Mouse (Mus musculus) gastrocnemius, postnatal 10 days (tissue): ENCODE measurements around the gene Accsl. TPM values are rescaled to one million over a fixed set of nuclear protein-coding genes. Genes with fewer than 3 reads are reported as not detected.

Experiments
- DNase-seq: peaks from one replicate; pipeline ENCODE4 v3.0.0; 2021; ENCODE audit warnings: mixed read lengths
- total RNA-seq, 2 experiments: library from RNA; stranded (reverse); gene quantifications; 2 replicates each; pipeline ENCODE4 v1.2.3; 2021

The Accsl gene
- total RNA-seq, 2 experiments from 2014 or later, result not detected

DNA sequence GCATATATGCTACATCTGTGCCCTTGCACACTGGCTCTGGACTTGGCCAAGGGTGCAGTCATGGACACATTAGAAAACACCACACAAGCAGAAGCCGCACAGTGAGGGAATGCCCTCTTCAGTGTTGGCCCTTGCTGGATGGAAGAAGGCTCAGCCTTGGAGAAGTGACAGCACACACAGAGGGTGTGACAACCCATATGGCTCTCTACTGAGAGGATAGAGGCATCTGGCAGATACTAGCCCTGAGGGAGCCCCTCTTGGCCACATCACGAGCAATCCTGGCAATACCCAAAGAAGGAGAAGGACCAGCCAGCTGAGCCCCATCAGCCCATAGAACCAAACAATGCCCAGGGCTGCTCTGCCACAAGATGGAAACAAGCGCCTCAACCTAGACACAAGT lies 5.6 kb upstream of the Accsl start:
- DNase-seq, result no peak

DNA sequence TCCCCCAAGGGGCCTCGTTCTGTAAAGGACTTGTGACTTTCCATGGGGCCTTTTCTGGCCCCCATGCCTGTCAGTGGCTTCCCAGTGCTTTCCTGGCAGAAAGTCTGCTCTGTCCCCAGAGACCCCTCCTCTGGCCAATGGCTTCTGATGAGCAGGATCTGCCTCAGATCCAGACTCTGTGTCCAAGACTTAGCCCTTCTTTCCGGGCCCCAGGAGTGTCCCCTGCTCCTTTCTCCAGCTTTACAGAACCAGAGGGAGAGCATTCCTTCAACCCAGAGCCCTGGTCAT lies 5.2 kb upstream of the Accsl start:
- DNase-seq, result no peak

DNA sequence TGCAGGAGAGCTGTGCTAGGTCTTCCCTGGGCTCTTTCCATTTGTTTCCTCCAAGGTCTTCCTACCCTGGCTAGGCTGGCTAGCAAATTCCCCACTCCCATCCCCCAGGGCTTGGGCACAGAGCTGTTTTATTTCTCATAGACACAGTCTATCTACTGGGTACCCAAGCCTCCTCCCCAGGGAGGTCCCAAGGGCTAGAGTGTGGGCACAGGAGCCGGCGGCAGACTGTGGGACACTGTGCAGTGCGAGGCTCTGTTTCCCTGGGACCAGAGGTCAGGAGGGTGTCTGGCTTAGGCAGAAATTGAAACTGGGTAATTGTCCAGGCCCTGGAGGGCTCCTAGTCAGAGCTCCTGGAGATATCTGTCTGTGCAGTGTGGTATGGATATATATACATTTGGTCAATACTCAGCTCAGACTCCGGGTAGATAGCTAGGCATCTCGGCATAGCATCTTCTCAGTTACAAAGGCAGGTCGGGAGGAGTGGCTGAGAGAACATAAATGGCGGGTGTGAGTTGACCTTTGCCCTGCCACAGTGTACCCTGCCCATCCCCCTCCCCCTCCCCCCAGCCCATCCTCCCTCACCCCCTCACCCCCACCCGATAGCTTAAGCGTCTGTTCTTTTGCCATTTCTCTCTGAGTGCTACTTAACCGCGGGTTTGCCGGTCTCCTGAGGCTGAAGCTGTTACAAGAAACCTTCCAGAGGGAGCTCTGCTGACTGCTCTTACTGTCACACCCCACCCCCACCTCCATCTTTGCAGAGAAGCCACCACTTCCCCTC lies 4.7 kb upstream of the Accsl start:
- DNase-seq, result no peak

DNA sequence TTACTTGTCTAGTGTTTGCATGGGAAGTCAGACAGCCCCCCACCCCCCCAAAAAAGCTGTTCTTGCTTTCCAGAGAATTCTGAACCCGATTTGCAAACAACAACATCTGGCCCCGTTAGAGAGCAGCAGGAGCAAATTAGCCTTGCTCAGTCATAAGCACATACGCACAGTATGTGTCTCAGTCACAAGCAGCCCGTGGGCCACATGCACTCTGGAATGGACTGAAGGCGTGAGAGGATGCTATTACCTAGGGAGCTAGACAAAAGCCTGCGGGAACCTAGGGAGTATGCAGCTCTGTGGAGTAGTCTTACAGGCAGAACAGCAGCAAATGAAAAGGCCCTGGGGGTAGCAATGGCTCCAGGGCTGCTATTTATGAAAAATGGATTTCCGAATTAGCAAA lies 3.3 kb upstream of the Accsl start:
- no peak for DNase-seq

DNA sequence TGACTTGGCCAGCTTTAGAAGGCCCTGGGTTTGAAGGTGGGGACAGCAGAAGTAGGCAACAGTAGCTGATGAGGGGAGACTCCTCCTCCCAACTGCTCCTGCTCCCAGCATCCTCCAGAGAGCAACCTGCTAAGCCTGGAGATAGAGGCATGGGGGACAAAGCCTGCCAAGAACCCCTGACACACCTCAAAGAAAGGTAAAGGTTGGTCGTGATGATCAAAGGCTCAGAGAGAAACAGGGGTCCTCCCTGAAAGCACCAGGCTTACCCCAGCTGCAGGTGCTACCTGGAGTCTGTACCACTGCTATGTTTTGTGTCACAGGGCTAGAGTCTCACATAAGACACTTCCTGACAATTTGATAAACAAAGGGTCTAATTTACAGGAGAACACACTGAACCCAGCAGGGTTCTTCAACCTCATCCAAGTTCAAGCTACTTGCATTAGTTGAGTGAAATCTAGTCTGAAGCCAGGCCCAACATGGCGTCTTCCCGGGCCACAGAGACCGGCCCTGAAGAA lies 2.5 kb upstream of the Accsl start:
- DNase-seq, result no peak

DNA sequence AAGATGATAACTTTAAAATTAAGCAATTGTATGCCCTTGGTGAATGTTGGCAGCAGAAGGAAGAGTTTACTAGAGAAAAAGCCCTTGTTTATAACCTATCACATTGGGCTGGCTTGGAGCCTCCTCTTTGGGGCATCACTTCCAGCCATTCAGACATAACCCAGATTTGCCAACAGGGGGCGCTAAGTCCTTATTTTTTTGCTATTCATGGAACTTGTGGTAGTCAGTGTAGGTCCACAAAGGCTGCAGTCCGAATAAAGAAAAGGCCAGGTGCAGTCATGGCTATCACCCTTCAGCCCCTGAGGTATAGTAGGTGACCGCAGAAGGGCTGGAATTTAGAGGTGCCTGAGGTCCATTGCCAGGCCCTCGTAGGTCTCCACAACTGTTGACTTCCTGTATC lies 1.9 kb upstream of the Accsl start:
- DNase-seq, result peak; percentile 70

DNA sequence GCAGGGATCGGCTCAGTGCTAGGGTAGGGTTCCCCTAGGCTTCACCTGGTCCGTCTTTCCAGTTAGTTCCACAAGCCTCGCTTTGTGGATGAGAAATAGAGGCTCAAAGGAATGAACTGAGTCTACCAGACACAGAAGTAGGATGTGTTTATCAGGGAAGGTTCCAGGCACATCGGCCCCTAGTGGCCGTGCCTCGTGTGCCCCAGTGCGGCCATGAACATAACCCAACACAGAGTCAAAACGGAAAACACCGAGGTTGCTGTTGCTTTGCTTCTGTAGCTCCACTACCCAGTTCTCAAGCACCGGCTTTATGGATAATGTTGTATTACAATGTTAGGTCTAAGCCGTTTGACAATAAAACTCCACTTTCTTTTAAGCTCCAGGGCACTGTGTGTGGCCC lies 391 bp downstream of the Accsl start:
- DNase-seq, result no peak

DNA sequence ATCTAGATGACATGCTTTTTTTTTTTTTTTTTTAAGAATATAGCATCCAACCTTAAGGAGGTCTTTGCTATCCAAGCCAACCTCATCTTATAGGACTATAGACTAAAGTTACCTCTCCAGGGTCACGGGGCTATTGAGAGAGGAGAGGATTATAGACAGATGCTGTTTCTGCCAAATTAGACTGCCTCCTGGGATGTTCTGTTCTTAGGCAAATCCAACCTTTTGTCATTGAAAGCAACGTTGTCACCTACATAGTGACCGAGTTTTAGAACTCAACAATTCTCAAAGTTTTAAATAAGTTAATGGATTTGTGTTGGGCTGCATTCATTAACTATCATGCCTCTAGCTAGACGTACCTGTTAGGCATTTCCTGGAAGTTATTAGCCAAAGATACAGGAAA lies 5.7 kb downstream of the Accsl start:
- DNase-seq, result no peak

DNA sequence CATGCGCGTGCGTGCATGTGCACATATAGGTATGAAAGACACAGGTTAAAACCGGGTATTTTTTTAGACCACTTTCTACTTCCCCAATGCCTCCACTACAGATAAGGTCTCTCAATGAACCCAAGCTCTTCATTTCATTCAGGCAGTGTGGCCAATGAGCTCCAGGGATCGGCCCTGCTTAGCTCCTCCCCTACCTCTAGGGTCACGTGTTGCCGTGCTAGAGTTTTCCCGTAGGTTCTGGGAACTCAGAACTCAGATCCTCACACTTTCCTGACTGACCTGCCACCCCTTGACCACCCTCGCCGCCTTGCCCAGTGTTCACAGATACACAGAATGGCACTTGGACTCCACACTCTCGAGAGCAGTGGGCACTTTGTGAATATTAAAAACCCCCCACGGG lies 10.1 kb downstream of the Accsl start:
- DNase-seq, result no peak

DNA sequence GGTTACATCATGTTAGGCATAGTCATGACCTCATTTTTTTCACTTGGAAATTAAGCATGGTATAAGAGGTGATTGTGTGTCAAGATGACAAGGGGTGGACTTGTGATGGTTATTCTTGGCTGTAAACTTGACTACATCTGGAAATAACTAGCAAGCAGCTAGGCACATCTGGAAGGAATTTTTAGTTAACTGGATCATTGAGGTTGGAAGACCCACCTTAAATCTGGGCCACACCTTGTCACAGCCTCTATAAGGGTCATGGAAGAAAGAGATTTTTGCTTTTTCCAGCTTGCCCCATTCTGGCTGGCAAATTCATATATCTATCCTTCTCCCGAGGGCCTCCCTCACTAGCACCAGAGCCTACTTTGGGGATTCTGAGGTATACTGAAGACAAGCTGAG lies 17.7 kb downstream of the Accsl start:
- DNase-seq, result no peak

DNA sequence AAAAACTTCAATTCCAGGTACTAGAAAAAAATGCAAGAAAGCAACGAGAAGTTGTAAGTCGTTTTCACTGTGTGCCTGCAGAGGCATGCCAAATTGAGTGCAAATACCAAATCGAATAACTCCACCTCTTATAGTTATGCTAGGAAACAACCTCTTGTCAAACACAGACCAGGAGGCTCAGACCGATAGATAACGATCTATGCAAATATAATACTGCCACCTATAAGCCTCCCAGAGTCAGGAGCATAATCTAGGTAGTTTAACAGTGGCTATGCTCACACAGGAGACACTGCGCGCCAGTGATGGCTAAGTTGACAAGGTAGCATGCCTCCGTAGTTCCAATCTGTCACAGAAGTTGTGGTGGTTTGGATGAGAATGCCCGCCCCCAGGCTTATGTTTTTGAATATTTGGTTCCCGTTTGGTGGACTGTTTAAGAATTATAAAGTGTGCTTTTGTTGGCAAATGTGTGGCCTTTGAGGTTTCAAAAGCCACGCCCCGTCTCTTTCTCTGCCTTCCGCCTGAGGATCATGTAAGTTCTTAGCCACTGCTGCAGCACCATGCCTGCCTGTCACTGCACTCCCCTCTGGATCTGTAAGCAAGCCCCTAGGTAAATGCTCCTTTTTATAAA lies 18.5 kb downstream of the Accsl start:
- no peak for DNase-seq

DNA sequence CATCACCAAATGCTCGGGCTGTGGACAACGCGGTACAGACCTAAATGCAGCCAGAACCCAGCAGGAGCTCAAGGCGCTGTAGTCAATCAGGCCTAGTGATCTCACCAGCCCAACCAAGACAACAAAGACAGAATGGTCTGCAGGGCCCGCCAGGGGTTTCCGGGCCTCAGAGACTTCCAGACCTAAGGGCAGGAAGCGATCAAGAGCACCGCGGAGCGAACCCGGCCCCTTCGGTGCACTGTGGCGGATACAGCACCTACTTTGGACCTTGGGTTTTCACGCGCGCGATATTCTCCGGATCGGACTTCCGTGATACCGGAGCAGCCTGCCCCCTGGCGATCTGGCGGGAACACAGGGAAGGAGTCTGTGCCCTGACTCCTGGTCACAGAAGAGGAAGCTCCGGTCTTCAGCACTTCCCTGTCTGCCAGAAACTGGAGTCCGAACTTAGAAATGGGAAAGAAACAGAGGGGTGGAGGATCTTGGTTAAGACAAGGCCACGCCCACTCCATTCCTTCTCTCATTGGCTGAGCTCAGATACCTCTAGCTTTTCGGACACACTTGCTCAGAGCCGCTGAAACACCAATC lies 19.4 kb downstream of the Accsl start, which contains the start of gene Accs:
TSS of gene Accs (minus strand) at position 439 of the 585 bp plus-strand sequence.
- DNase-seq, result peak; percentile 73

DNA sequence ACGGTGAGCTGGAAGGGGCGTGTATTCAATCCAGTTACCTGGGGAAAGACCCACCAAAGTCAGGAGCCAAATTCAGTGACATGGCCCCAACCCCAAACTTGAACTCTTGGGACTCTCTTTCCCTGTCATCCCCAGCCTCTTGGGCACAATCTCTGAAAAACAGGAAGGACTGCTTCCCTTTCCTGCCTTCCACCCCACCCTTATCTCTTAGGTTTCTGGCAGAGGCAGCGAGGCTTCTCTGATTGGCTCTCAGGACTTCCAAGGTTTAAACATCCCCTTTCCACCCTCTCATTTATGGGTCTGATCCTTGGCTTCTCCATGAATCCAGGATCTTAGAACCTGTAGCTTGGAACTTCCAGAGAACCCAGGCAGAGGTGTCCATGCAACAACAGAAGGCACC lies 27.6 kb downstream of the Accsl start:
- DNase-seq, result no peak

DNA sequence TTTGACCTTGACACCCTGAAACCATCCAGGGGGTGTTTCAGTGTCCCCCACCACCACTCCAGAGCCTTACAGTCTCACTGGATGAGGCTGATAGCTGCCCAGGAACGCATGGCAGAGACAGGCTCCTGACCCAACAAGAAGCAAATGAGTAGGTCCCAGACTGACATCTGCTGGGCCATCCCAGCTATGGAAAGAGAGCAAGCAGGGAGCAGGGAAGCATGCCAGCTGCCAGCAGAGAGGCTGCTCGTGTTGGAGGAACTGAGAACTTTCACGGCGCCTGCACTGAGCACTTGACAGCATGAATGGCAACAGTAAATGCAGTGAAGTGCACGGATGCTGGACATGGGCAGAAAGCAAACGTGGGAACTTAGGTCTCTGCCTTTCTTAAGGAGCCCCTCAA lies 28.8 kb downstream of the Accsl start:
- DNase-seq, result no peak

DNA sequence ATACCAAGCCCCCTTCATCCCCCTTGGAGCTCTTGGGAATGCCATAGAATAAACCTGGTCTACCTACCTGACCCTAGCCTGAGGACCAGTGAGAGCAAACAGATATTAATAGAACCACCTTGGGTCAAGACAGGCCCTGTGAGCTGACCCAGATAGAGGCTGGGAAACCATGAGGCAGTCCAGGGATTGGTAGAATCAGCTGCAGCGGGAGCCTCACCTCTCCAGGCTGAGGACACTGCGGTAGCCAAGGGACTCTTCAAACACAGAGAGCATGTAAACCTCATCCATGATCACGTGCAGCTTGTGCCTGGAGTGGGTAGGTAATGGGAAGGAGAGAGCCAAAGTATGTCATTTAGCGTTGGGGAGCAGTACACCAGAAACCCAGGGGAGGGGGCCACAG lies 30.0 kb downstream of the Accsl start:
- no peak for DNase-seq

DNA sequence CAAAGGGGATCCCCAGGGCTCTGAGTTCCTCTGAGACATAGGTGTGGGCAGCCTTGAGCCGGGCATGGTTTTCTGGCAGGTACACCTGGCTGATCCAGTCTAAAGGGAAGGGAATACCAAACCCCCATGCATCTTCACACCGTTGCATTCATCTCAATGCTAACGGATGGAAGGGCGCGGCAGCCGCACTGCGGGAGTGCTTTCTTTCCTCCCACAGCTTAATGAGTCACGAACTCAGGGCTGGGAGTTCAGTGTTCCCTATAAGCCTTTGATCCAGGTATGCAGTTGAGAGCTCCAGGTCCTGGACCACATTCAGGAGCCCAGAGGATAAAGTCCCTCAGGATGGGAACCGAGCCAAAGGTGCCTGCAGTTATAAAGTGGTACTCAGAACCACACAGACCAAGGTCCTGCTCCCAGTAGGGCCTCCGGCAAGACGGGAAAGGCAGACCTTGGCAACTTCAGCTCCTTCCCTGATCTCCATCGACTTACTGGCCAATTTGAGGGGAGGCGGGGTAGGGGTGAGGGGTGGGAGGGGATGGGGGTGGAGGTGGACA lies 32.6 kb downstream of the Accsl start:
- no peak for DNase-seq

DNA sequence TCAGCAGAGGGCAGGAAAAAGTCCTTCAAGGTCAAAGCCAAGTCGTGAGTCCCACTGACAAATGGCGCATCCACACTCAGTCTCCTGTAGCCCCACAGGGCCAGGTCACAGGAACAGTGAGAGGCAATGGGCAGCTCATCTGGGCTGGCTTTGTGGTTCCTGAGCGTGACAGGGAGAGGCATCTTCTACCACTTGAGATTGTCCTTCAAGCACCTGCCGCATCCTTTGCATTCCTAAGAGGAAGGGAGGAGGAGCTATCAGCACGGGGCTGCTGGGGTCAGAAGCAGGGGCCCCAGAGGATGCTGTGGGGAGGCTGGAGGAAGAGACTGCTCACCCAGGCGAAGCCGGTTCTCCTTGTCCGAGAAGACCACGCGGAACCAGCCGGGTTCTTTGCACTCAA lies 33.4 kb downstream of the Accsl start:
- no peak for DNase-seq

DNA sequence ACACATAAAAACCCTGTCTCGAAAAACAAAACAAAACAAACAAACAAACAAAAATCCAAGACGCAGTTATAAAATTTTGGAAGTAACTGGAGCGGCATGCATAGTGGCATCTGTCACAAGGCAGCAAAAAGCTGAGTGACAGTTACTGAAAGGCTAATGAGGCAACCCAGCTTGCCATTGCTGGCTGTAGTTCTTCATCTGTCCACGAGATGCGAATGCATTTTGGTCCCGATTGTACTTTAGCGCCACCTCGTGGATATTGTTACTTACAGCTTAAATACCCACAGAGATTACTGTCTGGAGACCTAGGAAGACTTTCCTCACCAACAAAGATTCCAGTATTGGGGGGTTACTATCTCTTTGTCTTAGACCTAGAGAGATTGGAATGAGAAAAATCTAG lies 45.4 kb downstream of the Accsl start:
- DNase-seq, result peak; percentile 59

DNA sequence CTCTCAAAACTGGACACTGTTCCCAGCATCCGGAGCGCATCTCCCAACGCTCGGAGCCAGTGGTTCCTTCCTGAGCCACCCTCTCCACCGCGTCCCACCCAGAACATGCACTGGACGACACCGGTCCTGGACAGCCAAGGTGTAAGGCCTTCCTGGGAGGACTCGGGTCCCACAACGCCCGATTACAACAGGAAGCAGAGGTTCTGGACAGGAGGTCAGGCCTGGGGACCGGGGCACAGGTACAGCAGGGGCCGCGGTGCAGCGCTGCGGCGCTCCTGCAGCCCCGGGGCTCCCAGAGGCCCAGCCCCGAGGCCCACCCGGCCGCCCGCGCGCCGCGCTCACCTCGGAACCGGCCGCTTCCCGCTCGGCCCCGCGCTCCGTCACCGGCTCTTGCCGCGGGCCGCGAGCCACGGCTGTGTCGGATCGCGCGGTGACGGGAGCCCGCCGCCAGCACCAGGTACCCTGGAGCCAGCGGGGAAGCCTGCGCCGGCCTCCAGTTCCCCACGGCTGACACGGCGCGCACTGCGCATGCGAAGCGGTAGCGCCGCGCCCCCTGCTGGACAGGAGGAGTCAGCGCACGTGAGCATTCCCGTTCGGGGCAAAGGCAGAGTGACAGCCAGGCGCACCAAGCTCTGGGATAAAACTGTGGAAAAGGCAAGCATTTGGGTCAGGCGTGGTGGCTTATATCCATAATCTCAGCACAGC lies 46.8 kb downstream of the Accsl start, which contains the start of gene Ext2:
TSS of gene Ext2 (minus strand) at position 524 of the 705 bp plus-strand sequence.
- DNase-seq, result peak; percentile 93

DNA sequence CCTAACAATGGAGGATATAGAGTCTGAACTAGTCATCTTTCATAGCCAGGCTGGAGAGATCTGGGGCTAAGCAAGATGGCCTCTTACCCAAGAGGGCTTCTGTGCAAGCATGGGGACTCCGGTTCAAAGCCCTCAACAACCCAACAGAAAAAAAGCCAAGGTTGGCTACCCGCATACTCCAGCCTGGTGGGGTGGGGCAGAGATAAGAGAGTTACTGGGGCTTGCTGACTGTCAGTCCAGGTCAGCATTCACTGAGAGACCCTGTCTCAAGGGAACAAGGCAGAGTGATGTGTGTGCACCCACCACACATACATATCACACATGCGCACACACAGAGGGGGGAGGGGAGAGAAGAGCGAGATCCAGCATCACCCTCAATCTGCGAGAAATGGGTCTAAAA lies 51.2 kb downstream of the Accsl start:
- no peak for DNase-seq

DNA sequence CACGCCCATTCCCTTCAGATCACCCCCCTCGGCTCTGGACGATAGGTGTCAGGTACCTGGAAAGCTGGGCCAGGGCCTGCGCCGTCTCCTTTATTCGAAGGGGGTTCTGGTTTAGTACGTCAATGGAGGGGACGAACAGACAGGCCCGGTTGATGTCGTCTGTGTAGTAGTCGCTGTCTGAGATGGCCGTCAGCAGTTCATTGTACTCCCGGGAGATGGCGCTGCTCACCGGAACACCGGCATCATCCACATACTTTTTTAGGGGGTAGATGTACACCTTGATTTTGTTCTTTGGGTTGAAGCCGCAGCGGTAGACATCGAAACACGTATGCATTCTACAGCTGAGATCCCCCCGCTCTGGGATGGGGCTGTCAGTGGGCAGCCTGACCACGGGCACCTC lies 55.6 kb downstream of the Accsl start:
- no peak for DNase-seq

DNA sequence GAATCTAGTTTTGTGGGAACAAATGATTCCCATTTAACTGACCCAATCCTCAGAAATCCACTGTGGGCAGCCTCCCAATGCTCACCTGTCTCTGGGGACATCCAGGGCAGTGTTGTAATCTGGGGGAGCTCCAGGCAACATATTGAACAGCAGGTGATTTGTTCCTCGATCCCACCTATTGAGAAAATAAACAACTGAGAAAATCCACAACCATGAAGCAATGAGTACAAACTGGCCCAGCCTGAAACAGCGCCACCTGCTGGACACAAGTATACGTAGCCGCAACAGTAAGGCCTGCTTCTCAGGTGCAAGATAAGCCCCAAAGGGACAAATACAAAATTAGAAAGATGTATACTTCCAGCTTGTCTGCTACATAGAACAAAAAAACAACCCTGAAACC lies 57.1 kb downstream of the Accsl start:
- peak; percentile 76 for DNase-seq

DNA sequence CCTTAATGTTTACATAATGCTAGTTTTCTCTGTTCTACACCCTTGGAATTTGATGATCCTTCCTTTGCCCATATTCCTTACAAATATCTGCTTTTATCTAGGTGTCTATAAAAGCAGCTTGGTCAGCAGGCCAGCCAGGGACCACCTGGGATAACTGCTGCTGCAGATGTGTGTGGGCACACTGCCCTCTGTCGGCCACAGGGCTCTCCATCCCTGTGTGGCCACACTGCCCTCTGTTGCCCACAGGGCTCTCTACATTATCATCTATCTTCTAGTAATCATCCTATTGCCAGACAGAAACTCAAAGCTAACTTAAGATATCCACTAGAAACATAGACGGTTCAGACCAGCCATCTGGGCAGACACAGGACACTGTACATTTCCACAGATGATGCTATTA lies 59.0 kb downstream of the Accsl start:
- peak; percentile 49 for DNase-seq
